Mouse (Mus musculus) kidney, adult 2 months (tissue): Measurements from ENCODE around the gene Sycp2.

Experiments used
- CTCF ChIP-seq: fragments of 200-500 bp; conservative IDR thresholded peaks from 2 replicates; pipeline ENCODE4 v1.5.1; 2011; ENCODE audit warnings: low read depth, mild to moderate bottlenecking, control low read depth, low read length, moderate library complexity, mixed read lengths; ENCODE audit not compliant: insufficient read depth, insufficient read length
- POLR2A ChIP-seq: fragments of 200-500 bp; IDR thresholded peaks from one replicate; pipeline ENCODE4 v1.6.1; 2011; ENCODE audit warnings: low read depth, low read length, control low read depth

GRCm38 (mm10) chr2:178437311-178437710, 29.8 kb upstream of the Sycp2 start:
- TF ChIP-seq CTCF = no peak
- no peak for TF ChIP-seq POLR2A
